Mouse (Mus musculus): ENCODE measurements at regions not wholly inside any gene's neighbourhood (a gene's known extent, or its start where the extent isn't known, plus 50 kb on each side); places are given as distances from the start of the nearest gene placed in this dataset.

GRCm38 (mm10) chr2:113930948-113931347 lies 82.5 kb downstream of the Gjd2 start:
- no peak for TF ChIP-seq CTCF (IDR thresholded peaks at IDR 0.05; ENCODE audit: low read depth)
- no peak for TF ChIP-seq EP300 (IDR thresholded peaks at IDR 0.05; ENCODE audit: low read depth)

Measured in liver, postnatal 0 days (tissue).